Mouse (Mus musculus) ovary, postnatal 10 days (tissue): ENCODE results near the gene Nepn.
"Not testable (repeated sequence)": the region's sequence is repeated elsewhere in the genome, so short reads cannot be mapped to it uniquely, and the experiment has no call there.

Experiments
- DNase-seq: peaks from one replicate; pipeline ENCODE4 v3.0.0; 2022; ENCODE audit warnings: low spot score

Gene Nepn

DNA sequence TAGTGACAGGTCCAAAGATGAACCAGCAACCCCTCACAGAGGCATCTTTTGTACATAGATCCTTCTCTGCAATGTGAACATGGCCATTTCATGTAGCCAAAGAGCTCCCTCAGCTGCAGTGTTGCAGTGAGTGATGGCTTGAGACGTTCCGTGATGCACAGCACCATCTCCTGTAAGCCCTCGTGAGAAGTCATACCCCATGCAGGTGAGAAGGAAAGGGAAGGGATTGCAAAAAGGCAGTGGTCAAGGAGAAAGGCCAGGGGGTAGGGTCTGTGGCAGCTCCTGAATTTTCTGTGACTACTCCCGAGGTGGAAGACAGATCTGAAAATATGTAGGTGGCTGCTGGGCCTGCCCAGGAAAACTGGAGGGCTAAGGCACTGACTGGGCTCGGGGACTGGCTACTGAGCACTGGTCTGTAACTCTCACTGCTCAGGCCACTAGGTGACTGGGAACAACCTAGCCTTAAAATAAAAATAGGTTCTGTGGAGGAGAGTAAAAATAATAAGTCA is at the start of gene Nepn:
Gene Nepn (plus strand): TSS at position 51 of the 509 bp plus-strand sequence.
- DNase-seq: no peak

DNA sequence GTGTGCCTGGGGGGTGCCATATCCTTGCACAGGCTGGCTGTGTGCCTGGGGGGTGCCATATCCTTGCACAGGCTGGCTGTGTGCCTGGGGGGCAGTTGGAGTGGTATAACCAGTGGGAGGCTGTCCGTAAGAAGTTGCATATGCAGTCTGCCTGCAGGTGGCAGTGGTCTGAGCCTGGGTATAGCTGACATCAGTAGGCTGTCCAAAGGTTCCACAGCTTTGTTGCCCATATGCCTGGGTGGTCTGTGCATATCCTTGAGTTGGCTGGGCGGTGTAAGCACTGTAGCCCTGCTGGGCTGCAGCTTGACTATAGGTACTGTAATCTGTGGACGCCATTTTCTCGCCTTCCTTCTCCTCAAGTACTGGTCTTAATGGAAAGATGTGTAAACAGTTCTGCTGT is 45.4 kb upstream of the Nepn start:
- DNase-seq: not testable (repeated sequence)

DNA sequence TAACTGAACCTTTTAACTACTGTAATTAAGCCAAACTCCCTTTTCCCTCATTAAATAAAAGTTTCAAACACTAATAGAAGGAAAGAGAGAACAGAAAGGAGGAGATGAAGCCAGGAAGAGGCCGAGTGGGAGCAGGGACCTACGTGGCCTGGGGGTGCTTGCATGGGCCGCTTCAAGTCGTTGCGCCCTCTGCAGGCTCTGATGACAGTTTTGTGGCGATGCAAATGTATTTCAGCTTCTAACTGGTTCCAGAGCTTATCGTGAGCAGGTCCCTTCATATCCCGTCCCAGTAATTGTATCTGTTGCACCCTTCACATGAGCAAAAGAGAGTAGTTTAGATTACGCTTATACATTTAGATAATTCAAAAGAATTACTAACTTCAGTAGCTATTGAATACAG is 35.6 kb upstream of the Nepn start:
- DNase-seq: no peak

DNA sequence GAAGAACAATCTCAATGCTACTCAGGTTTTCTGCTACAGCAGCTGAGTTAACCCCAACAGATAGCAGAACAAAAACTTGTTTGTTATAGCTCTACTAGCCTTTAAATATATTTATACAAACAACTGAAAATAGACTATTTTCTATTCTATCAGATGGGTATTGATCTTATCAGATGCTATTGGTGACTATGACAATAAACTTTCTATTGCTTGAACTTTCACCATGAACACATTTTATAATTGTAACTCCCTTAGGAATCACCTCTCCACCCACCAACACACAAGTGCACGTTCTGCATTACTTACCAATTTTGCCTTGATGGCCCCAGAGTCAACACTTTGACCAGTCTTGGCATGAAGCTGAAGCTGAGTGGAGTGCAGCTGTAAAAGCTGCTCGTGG is 30.3 kb upstream of the Nepn start, which contains the start of gene Gm26741:
Gene Gm26741 (plus strand): TSS at position 301 of the 400 bp plus-strand sequence.
- DNase-seq: no peak

DNA sequence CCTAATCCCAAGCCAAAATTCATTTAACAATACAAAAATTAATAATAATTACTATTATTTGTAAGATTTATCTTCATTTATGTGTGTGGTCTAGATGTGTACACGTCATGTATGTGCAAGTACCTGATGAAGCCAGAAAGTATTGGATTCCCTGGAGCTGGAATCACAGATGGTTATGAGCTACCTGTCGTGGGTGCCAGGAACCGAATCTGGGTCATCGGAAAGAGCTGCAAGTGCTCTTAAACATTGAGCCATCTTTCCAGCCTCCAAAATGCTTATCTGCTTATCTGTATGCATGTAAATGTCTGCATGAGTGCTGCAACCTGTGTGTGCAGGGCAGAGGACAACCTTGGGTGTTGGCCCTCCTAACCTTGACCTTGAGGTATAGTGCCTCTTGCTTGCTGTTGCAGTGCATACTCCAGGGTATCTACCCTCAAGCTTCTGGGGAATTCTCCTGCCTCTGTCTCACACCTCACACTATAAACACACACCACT is 28.5 kb upstream of the Nepn start:
- DNase-seq: no peak

DNA sequence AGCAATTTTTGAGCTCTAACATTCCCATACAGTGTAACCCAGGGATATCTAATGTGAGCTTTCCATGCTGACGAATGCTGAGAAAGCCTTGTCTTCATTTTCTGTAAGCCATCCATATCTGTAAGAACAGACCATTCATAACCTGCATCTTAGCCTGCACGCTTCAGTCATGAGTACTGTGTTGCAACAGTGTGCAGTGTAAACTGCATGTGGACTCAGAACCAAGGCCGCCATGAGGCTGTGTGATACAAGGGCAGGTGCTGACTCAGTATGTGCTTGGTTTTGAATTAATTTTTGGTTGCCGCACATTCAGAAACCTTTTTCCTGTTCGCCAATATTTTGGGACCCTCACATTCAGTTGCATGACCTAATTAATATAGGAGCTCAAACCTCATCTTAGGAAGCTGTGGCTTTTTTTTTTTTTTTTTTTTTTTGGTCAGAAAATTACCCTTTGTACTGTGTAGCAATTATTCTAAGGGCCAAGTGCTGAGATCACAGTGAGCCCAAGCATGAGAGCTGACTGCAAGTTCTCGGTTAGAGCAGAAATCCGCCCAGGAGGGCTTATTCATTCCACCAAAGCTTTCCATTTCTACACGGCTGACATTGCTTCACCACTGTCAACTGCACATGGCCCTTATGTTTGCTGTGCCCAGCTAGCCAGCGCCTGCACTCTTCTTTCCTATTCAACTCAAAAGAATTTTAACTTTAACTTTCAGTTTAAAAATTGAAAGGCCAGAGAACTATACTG is 27.7 kb upstream of the Nepn start:
- DNase-seq: no peak

DNA sequence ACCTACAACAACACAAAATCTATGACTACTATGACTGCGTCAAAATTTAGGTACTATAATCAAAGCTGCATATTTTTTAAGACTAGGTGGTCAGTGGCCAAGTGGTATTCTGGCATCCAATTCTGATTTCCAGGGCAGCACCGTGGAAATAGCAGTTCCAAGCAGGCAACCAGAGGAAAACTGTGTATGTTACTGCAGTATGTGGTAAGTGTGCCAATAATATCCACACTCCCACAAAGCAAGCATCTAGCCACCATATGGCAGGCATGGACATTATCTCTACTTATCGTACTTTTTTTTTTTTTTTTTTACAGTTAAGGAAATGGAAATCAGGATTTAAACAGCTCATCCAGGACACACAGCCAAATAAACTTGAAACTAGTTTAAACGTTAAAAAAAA is 20.4 kb upstream of the Nepn start:
- DNase-seq: no peak

DNA sequence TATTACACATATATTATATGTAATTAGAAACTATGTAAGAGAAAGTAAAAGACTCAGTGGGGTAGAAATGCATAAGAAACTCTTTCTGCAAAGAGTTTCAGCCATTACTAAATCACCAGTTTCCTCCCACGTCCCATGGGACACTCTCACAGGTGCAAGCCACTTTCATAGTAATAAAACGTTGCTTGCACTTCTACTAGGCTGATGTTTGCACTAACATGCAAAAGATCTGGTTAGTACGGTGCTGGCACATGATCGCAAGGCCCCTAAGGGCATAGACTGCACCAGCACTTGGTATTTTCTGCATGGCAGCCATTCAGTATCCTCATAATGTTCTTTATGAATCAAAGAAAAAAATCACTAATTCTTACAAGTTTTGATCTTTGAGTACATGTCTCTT is 14.9 kb upstream of the Nepn start:
- DNase-seq: no peak

DNA sequence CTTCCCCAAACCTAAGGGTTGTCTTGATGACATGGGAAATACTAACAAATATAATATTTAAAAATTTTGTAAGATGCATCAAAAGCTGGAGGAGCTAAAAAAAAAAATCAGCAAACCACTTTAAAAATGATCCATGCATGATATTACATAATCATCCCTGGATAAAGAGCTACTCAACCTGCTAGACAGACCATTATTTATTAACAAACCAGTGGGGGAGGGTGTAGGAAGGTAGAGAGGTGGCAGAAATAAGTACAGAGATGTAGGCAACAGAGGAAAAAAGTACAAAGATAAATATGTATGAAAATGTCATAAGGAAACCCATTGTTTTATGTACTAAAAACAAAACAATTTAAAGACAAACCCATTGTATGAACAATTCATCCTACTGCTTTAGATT is 14.1 kb upstream of the Nepn start:
- no peak for DNase-seq

DNA sequence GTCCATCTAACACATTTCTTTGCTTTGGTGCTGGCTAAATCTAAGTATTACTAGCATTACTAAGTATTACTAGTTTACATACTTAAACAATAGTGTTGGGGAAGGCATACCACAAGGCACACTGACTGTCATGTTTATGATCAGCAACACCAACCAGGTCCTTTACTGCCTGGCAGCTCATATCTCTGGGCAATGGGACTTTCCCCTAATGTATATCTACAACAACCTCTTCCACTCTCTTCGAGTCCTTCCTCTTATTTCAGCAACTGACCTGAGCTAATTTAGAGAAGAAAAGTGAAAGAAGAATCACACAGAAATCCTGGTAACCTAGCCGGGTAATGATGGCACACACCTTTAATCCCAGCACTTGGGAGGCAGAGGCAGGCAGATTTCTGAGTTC is 12.3 kb upstream of the Nepn start:
- DNase-seq: no peak

DNA sequence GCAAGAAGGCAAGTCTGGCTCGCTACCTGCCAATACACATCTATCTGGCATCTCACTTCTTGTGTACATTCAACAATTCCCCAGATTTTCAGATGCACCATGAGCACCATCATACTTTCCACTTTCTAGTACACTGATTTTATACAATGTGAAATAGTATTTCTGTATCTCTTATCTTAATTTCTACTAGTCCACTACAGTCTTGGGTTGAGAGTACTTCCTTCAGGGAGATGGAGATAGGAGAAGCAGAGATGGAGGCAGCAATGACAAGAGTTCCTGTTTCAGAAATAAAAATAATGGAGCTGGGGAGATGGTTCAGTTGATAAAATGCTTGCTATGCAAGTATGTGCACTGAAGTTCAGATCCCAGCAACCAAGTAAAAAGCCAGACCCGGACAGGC is 11.0 kb upstream of the Nepn start:
- DNase-seq: no peak

DNA sequence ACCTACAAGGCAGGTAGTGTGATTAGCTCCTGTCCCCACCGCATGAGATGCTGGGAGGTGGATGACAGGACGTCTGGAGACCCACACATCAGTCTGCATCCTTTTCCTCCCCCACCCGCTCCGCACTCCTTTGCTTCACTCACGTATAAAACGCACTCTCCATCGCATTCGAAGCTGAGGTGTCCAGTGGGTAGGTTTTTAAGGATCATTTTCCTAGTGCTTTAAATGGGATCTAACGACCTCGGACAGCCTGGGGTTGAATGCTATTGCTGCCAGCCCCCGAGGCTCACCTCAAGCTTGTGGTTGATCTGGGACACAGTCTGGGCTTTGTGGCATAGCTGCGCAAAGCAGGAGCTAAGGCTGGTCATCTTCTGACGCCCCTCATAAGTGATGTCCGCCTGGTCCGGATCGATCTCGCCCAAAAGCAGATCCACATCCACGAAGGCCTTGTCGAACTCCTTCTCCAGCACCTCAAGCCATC is 7.4 kb upstream of the Nepn start:
- no peak for DNase-seq

DNA sequence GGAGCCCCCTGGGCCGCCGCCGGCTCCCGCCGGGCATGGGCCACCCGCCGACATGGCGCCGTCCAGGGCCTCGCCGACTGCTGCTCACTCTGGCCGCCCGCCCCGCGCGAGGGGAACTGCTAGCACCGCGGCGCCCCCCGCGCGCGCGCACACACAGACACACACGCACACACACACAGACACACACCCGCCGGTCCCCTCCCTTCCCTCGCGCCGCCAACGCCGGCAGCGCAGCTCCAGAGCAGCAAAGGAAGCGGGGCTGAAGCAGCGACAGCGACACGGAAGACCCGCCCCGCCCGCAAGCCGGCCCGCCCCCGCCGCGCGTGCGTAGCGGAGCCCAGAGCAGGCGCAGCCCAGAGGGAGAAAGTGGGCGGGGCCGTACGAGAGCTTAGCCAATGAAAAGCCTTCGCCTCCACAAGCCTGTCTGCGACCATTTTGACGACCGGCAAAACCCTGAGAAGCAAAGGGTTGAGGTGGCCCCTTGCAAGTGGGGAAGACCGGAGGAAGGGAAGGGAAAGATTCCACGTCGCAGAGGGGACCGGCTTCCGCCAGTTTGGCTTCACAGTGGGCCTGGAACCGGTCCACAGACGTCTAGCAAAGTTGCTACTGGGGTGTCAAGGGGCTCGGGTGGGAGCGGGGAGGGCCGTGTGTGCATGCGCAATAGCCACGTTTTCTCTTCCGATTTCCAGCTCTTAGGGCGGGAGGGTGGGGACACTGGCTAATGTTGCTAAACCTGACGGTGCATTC is 6.8 kb upstream of the Nepn start, which contains the start of gene Gopc:
Gene Gopc (minus strand): TSS at position 280 of the 747 bp plus-strand sequence.
- peak; percentile 90 for DNase-seq

DNA sequence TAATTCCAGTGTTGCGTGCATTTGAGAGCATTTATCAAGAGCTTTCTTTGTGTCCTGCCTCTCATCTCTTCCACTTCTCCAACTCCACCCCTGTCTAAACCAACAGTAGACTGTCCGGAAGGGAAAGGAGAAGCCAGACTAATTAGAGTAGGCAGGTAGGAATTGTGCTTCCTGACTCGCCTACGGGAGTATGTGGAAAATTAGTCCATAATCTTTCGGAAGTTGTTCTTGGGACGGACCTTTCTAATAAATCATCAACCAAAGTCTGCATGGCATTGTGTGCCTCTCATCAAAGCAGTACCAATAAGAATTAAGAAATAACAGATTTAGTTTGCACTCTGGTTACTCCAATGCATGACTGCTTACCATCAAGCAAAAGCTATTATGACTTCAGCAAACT is 5.8 kb upstream of the Nepn start:
- DNase-seq: no peak

DNA sequence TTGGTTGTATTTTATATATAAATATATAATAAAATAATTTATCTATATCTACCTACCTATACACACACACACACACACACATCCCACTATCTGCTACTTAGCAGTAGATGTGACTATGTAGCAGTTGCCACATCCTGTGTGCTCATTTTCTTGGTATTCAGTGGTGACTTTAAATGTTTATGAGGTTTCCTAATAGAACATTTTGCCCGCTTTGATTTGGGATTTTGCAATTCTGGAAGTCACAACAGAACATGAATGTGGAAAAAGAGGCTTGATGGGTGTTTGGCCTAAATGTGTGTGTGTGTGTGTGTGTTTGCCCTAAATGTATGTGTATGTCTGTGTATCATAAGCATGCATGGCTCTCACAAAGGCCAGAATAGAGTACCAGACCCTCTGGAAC is 5.2 kb upstream of the Nepn start:
- DNase-seq: no peak

DNA sequence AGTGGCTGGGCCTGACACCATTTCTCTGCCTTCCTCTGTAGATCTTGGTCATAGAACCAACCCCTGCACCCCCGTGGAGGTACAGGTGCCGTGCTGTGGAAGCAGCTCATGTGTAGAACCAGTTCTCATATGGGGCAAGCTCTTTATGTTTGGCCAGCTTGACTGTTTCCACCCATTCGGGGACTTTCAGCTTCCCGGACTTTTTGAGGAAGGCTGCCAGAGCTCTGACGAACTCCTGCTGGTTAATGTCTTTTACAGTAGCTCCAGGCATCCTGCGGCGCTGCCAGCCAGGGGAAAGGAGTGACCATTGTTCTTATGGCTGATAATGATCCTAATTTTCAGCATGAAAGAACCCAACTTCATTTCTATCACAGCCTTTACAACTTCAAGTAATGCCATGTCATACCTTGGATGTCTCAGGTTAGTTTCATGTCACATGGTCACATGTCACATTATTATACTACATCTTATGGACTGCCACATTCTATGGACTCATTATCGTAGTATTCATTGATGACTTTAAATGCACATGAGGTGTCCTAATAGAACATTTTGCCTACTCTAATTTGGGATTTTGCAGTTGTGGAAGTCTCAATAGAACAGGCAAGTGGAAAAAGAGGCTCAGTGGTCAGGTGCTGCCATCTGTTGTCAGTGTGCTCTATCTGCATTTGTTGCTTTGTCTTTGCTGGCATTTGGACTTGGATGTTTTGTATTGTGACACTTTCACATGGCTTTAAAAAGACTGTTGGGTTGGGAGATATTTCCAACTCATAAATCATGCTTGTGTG is 3.8 kb upstream of the Nepn start:
- DNase-seq: no peak

DNA sequence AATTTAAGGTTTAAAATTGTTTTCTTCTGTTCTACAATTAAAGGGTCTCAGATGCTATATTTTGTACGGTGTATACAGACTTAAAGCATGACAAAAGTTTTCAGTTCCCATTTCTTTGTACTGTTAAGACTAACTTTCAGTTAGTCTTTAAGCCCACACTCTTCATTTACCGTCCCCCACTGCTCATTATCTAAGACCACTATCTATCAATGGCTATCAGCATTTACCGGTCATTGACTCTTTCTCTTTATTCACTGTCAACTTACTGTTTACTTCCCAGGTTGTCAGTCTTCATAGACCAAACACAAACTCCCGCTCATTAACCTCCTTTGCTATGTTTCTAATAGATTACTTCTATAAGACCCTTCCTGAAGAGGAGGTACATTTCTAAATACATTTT is 1.6 kb upstream of the Nepn start:
- DNase-seq: no peak

DNA sequence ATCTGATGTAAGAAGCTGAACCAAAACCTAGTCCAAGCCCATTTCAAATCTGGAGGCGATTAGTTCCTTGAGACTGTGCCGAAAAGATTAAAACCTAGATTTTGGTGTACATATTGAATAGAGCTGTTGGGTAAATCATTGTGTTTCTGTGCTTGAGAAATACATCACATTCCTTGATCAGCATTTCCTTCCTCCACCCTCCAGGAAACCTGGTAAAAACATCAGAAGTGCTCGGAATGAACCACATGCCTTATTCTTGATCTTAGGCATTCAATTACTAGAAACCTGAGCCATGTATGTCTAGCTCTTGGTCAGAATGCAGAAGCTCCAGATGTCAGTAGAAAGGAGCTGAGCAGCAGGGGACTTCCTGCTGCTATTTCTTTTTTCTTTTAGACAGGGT is 666 bp downstream of the Nepn start:
- DNase-seq: no peak

DNA sequence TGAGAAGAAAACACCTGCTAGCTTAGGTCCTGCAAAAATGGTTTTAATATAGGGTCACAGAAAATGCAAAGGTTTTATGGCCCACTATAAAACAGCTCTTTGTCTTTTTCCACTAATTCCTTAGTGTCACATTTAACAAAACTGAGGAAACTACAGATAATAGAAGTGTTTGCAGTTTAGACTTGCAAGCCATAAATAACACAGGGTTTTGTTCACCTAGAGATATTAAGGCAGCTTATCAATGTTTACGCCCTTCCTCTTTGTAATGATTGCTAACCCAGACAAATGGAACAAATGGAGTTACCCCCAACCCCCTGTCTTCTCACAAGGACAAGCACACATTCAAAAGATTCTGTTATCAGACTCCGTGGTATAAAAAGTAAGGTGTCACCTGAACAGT is 2.4 kb downstream of the Nepn start:
- no peak for DNase-seq

DNA sequence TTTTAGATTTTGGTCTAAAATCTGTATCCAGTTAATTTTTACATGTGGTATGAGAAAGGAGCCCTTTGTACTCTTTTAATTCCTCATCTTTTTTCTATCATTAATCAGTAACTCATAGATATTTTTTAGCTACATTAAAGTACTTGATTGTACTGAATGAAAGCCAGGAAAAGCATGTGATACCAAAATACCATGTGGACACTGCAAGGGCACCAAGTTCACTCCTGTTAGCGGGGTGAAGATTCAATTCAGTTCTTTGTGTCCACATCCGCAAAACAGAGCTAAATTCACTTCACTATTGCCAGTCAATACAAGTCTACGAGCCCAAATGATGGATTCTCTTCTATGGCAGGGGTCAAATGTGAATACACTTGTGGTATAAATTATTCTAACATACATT is 7.9 kb downstream of the Nepn start:
- DNase-seq: no peak

DNA sequence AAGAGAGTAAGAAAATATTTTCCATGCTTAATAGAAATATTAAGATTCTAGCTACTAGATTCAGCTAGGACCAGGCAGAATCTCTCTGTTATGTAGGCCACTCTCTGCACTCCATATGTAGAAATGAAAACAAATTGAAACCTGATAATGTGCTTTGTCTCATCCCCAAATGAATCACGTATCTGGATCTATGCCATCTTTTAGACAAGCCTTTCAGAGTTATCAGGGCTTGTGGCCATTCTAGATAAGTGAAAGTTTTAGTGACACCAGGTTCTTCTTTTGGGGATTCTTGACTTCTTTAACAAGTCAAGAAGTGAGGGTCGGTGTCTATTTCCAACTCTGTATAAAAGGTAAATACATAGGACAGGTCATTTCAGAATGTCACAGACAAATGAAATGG is 9.9 kb downstream of the Nepn start:
- no peak for DNase-seq

DNA sequence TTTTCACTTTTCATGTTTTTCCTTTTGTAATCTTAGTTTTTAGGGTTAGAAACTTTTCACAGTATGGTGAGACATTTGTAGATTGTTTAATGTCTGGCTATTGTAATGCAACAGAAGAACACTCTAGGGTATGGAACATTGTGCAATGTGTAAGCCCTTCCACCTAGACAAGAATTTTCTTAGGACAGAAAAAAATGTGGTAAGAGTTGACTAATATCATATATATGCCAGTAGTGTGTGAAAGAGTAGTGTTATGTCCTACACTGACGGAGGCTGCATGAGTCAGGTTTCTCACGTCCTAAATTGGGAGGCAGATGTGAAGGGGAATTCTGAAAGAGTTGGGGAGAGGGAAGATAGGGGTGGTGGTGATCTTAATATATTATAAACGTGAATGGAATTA is 10.9 kb downstream of the Nepn start:
- DNase-seq: no peak
